Mouse (Mus musculus): Measurements from ENCODE around the gene Scd2.

DNA sequence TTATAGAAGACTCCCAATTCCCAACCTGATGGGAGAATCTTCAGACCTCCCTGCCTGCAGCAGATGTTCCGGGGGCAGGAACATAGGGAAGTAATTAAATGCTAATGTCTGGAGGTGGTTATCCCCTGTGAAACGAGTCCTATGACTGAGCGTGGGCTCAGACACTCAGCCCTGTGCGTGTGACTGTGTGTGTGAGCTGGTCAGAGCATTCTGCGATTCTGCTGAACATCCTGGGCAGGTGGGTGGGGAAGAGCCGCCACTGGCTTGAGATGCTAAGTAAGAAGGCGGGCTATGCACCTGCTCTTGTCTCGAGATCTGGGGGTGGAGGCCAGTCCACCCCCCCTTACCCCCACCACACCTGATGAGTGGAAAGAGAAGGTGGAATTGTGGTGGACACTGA, 38.9 kb downstream of the Scd2 start:
- TF ChIP-seq CTCF (IDR thresholded peaks at IDR 0.05; ENCODE audit: low read depth, low read length) (no peak), POLR2A (IDR thresholded peaks at IDR 0.05; ENCODE audit: extremely low read depth, insufficient read depth, low read length) (no peak)

Measured in liver, adult 2 months (tissue).